Mouse (Mus musculus) adrenal gland, adult 18-20 months (tissue): Measurements from ENCODE around the gene Ankrd53. TPM values are rescaled to one million over a fixed set of nuclear protein-coding genes. Genes with fewer than 3 reads are reported as not detected.

Experiments used
- DNase-seq, 2 experiments: peaks; one replicate each; pipeline ENCODE4 v3.0.0; 2021 to 2022; ENCODE audit warnings: low spot score in 2 of 2
- long read RNA-seq, 2 experiments: library from polyadenylated mRNA; stranded (forward); transcript quantifications; one replicate each; pipeline ENCODE4 v2.0.0; 2021
- total RNA-seq, 2 experiments: library from RNA; stranded (reverse); gene quantifications; 1 replicate in 1 of 2; 2 replicates in 1 of 2; pipeline ENCODE4 v1.2.3; 2021

Ankrd53 gene
- under 1 TPM in 1 of 2 experiments, not detected in 1; 0.16 TPM for total RNA-seq
- long read RNA-seq, experiment 1 = 0 reads
- long read RNA-seq, experiment 2 = 0 reads

DNA sequence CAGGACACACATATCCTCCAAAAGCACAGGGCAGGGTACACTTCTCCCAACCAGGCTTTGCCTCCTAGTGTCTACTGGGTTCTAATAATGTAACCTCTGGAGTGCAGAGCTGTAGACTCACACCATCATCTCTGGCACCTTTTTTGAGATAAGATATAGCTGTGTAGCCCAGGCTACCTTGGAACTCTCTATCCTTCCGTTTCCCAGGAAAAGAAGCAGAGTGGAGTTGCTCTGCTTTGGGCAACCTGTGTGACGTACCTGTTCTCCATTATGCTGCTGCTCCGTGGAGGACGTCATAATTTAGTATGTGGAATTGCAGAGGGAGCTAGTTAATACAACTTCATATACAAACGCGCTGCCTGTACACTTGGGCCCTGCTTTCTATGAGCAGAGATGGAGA is at the start of gene Ankrd53:
Ankrd53 (plus strand) TSS at position 301 of the 400 bp plus-strand sequence.
- no peak for DNase-seq

DNA sequence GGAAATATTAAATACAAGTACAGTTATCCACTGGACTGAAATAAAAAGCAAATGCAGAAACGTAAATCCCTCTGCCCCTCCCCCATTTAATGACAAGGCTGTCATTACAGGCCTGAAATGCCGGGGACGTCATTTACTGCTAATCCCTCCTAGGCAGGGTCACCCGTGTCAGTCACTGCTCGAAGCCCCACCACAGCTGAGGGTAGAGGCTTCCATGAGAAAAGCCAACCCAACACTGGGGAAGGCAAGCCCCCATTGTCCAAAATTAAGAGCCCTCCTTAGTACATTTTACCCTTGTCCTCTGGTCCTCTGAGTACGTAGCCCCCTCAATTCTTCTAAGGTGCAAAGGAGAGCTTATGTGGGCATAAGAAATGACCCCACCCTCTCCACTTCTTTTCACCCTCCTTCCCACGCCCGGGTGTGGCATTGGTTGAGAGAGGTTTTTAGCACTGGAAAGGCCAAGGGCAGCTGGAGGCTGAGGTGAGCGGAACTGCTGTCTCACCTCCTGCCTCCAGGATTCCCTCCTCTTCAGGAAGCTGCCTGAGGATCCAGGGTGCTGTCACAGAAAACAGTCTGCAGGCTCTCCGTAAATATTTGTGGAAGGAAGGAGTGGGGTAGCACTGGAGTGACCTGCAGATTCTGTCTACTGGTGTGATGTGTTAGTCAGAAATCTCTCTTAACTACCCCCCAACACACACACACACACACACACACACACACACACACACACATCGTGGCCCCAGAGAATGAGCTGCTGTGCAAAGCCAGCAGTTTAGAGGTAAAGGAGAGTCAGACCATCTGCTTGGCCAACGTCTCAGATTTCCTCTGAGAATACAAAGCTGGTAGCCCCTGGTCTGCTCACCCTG is 48.9 kb upstream of the Ankrd53 start:
- no peak for DNase-seq

DNA sequence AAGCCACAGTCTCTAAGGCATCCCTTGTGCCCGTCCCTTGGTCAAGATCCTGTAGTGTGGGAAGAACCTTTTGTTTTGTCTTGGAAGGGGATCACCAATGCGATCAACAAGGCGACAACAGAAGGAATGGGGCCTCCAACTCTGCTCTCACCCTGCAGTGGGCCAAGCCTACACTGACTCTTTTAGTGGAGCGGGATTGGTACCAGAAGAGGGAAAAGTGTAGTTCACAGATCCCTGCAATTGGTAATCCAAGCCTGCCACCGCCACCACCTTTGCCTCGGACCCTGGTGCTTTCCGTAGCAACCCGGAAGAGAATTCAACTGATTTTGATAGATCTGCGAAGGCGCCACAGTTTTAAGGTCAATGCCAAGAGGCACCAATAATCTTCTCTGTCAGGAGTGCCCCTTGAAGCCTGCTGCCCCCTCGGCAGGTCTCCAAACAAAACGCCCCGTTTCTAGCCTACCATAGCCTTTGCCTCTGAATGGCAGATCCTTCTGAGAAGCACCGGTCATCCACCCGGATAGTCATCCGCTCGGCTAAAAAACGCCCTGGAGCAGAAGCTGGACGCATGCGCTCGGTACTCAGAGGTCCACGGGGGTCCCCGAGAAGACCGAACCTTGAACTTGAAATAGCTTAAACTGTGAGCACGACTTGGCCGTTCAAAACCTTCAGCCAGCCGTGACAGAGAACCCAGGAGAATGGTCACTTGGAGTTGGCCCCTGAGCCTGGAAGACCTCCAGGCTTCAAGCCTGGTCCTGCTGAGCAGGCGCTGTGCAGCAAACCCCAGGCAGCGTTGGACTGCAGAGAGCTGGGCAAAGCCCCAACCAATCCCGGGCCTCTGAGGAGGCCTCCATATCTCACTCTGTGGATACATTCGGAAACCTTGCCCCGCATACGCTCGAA is 48.0 kb upstream of the Ankrd53 start:
- no peak for DNase-seq

DNA sequence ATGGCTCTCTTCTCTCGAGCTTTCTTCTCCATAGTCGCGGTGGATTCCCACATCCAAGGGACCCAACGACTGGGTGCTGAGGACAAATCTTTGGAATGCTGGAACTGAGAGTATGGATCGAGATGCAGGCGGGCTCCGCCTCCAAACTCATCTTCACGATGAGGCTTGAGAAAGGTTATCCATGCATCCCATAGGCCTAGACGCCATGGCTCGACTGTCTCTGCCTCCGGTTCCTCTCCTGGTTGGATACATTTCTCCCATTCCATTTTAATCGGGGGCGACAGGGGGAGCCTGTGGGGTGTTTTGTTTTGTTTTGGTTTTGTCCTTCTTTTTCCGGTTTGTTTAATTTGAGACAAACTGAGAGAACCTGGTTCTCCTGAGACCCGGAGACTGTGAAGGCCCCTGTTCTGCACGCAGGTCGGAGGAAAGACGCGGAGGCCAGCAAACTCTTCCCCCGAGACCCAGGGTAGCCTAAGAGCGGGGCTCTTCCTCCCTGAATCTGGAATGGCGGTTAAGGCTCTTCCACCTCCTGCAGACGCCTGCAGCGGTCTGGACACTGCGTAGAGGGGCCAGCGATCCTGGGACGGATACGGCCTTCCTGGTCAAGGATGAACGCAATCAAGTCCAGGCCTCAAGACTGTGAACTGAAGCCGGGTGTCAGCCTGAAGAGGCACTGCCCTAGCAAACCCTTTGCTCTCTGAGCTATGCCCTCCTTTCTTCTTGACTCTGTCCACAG is 46.8 kb upstream of the Ankrd53 start:
- DNase-seq = no peak

DNA sequence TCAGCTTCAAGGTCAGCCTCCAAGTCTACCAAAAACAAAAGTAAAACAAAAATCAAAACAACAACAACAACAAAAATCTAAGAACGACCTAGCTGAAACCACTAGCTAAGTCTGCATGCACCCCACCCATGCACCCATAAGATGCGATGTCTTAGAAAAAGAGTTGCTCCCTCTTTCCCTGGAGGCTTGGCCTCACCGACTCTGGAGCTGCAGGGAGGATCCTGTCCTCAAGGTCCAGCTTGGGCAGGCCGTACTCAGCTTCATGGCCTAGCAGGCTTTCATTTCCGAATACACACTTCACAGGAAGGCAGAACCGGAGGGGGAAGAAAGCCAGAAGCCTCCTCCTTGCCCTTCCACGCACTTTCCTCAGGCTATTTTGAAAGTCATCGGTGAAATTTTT is 45.4 kb upstream of the Ankrd53 start:
- no peak for DNase-seq

DNA sequence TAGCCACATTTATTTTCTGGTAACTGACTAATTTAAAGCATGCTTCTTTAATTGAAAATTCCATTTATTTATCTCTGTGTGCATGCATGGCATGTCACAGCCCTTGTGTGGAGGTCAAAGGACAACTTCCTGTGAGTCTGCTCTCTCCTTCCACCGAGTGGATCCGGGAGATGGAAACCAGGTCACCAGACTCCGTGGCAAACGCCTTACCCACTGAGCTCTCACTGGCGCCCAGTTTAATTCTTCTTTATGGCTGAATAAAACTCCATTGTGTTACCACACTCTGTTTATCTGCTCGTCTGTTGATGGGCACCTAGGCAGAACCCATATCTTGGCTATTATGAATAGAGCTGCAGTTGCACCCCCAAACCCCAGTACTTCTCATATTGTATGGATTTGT is 39.9 kb upstream of the Ankrd53 start:
- DNase-seq = no peak

DNA sequence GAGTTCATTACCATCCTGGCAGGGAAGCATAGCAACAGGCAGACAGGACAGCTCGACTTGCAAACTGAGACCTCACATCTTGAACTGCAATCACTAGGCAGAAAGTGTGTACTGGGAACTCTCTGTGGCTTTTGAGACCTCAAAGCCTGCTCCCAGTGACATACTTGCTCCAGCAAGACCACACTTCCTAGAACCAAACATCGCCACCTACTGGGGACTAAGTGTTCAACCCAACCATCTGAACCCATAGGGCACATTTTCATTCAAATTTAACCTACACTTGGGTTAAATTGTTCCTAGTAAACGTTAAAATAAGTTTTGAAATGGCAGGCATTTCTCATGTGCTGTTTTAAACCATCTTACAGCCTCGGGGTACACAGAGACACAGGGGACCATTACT is 35.3 kb upstream of the Ankrd53 start:
- DNase-seq = no peak

DNA sequence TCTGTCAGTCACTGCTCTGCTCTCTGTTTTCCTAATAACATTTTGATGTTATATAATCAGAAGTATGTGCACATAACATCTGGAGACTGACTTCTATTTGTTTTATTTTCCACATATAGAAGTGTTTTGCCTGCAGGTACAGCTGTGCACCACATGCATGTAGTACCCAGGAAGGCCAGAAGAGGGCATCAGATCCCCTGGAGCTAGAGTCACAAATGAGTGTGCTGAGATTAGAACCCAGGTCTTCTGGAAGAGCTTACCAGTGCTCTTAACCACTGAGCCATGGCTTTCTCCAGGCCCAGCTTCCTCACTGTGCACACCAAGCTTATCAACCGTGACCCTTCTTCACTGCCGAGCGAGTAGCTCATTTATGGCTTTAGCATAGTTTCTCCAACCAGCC is 34.0 kb upstream of the Ankrd53 start:
- no peak for DNase-seq

DNA sequence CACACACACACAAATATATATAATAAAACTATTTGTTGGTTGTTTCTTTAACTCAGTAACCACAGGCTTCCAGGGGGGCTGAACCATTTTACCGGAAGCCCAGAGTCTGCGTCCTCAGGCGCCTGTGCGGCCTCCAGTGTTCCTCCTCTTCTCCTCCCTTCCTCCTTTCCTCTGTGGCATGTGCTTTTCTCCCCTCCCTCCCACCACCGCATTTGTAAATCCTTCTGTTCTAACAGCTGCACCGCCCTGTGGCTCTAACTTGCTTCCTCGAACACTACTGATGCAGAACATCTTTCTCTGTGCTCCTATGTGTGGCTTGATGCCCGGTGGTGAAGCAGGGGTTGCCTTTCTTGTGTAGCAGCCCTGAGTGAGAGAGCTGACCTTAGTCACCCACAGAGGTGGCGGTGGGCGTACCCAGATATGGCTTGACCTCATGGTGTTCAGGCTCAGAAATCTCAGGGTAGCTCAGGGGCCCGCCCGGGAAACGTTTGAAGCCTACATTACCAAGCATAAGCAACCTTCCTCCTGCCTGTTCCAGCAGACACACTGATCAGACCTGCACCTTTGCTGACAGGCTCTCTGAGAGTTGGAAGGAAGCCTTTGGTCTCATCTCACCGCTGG is 33.0 kb upstream of the Ankrd53 start:
- no peak for DNase-seq

DNA sequence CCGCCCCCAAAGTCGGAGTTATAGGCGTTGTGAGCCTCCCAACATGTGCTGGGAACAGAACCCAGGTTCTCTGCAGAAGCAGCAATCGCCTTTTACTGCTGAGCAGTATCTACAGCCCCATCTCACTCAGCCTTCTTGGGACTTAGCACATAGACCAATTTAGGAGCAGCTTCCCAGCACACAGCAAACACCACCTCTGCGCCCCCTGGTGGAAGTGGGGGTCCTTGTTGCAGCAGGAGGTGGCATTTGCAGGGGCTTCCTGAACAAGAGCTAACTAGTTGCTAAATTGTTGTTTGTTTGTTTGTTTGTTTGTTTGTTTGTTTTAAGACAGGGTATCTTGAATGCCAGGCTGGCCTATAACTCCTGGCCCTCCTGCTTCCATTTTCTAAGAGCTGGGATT is 31.3 kb upstream of the Ankrd53 start:
- DNase-seq = peak; percentile 77

DNA sequence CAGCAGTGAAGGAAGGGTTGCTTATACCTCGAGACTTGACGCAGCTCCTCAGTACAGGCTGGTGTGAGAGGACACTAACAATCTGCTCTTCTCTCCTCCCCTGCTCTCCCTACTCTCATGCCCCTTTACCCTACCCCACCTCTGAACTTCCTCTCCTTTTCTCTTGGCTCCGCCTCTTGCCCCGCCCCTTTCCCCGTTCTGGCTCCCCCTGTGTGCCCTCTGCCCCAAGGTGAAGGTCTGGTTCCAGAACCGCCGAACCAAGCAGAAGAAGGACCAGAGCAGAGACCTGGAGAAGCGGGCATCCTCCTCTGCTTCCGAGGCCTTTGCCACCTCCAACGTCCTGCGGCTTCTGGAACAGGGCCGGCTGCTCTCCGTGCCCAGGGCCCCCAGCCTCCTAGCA is 25.1 kb upstream of the Ankrd53 start:
- no peak for DNase-seq

DNA sequence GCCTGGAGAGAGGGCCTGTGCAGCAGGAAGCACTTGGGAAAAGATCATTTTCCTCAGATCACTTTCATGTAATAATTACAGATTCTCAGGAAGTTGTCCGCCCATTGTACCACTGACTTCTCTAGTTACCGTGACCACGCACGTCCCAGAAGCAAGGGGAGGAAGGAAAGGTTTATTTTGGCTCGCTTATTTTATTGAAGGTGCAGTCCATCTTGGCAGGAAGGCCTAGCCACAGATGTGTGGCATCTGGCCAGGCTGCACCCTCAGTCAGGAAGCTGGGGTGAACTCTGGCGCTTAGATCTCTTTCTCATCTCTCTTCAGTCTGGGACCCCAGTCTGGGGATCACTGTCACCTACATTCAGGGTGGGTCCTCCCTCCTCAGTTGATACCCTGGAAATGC is 23.8 kb upstream of the Ankrd53 start:
- no peak for DNase-seq

DNA sequence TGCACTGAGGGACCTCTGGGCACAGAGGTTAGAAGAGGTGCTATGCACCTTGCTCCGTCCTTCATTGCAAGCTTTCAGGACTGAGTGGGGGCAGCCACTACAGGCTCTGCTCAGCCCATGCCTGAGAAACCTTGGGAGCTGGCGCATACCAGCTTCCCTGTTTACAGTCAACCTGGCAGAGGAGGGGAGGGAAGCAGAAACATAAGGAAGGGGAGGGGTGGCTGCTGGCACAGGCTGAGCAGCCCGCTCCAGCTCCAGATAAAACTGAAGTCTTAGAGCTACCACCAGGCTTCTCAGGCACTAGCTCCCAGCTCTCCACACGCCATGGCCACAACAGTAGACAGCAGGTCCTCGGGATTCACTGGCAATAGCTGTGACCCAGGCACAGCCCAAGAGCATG is 19.7 kb upstream of the Ankrd53 start, which contains the start of gene Atp6v1b1:
Atp6v1b1 (plus strand) TSS at position 230 of the 400 bp plus-strand sequence.
- DNase-seq = no peak

DNA sequence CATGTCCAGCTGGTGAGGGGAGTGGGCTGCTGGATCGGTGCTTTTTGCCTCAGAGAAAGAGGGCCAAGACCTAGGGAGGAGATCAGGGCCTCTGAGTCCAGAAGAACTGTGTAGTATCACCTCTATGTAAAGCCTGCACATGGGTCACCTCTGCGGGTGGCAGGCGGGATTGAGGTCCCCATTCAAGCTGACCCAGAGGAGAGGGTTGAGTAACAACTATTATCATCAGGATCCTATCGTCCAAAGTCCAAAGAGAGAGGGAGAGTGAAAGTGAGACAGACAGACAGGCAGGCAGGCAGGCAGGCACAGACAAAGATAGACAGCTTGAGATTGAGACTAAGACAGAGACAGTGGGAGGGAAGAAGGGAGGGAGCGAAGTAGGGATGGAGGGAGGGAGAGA is 19.2 kb upstream of the Ankrd53 start:
- DNase-seq = no peak

DNA sequence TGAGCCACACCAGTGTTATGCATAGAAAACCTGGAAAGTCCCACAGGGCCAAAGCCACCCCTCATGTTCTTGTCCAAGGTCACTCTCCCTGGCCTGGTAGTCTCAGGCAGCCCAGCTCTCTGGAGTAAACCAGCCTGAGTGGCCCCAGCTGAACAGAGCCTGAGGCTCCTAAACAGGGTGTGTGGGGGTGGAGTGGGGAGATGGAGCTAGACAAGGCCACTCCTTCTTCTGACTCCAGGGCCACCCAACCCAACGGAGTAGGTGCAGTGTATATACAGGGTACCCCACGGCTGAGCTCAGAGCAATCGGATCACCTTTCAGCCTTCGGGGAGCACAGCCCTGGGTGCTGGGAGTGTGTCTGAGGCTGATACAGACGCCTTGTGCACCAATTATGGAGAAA is 18.3 kb upstream of the Ankrd53 start:
- DNase-seq = no peak

DNA sequence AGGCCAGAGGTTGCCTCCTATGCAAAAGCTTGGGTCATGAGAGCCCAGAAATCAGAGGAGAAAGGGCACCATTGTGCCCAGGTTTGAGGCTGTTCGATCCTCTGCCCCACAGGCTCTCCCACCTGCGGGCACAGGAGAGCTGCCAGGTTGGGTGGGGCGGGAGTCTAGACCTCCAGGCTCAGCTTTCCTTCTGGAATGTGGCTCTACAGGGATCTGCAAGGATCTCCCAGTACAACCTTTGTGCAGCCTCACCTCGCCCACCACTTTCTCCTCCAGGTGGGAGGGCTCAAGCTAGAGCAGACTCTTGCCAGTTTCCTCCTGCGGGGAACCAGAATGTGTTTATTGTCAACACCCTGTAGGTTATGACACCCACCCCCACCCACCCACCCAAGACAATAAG is 17.9 kb upstream of the Ankrd53 start:
- DNase-seq = no peak

DNA sequence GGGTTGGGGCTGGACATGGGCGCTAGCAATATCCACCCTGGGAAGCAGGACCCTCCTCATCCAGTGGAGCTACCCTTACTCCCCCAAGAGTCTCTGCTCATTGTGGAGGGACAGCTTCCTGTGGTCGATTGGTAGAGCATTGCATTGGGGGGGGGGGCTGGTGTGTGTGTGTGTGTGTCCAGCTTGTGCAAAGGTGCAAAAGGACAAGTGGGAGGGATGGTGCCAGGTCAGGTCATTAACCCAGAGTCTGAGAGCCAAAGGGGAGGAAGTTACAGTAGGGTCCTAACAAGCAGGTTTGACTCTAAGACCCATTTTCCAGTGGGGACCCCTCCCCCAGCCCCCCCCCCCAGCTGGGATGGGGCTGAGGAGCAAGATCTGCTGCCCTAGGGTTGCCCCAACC is 17.0 kb upstream of the Ankrd53 start:
- no peak for DNase-seq

DNA sequence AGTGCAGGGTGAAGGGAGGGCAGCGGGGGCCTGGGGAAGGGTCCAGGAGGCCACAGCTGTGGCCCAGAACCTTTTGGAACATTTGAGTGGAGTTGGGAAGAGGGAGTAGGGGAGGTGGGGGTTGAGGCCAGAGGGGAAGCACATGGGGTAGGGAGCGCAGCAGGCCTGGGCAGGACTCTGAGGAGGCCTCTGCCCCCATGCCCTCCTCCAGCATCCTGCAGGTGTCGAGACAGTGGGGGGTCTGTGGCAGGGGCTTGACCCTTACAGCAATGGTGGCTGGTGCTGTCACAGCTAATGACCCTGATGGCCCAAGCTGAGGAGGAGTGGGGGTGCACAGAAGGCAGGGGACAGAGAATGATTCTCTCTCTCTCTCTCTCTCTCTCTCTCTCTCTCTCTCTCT is 13.2 kb upstream of the Ankrd53 start:
- DNase-seq = no peak

DNA sequence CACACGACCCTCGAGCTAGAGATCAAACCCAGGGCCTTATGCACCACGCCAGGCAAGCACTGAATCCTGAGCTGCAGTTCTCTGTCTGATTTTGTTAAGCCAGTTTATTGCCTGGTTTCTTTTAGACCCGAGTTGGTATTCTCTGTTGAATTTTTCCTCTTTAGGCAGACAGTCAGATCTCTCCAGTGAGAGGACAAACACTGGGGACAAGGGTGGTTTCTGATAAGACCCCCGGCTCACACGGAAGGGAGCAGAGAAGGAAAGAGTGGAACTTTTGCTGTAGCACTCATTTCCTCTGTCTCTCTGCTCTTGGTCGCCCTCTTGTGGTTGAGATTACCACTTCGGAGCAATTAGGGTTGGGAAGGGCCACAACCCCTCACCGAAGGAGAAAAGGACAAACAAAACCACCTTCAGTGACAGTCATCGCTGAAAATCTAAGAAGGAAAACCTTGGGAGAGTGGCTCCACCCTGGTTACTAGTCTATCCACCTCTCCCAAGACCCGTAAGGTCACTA is 12.2 kb upstream of the Ankrd53 start:
- peak; percentile 60 to 65 for DNase-seq

DNA sequence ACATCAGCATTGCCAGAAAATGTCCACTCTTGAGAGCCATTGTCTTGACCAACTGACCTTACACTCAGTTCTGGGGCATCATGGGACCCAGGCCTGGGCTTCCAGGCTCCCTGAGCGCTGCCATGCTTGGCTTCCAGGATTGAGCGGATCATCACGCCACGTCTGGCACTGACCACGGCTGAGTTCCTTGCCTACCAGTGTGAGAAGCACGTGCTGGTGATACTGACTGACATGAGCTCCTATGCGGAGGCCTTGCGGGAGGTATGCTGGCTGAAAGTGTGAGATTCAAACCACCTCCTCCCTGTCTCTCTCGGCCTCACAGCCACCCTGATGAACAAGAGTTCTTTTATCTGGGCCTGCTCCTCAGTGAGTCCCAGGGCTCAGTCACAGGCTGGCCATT is 6.4 kb upstream of the Ankrd53 start:
- no peak for DNase-seq
